Mouse (Mus musculus) hindbrain, postnatal 0 days (tissue): Measurements from ENCODE around the gene Cpne6. TPM values are rescaled to one million over a fixed set of nuclear protein-coding genes. Genes with fewer than 3 reads are reported as not detected.

Experiments
- ATAC-seq: fragments of 200-750 bp; cut with Nextera tagmentation; 2 replicates; pipeline ENCODE4 v1.8.0; 2017; ENCODE audit warnings: mild to moderate bottlenecking, moderate TSS enrichment, moderate library complexity
- DNase-seq: peaks from one replicate; pipeline ENCODE4 v3.0.0-alpha.2; 2015; ENCODE audit warnings: low spot score
- H3K27ac ChIP-seq: fragments of 300-500 bp; sonication (generic); 2 replicates; pipeline ENCODE4 v1.5.1; 2014; ENCODE audit warnings: mild to moderate bottlenecking
- H3K27me3 ChIP-seq: fragments of 300-500 bp; sonication (generic); 2 replicates; pipeline ENCODE4 v1.6.1; 2014; ENCODE audit warnings: low read length, mixed read lengths; ENCODE audit not compliant: insufficient read depth
- H3K36me3 ChIP-seq: fragments of 300-500 bp; sonication (generic); 2 replicates; pipeline ENCODE4 v1.6.1; 2014; ENCODE audit warnings: low read length, mixed read lengths; ENCODE audit not compliant: insufficient read depth
- H3K4me1 ChIP-seq: fragments of 300-500 bp; sonication (generic); 2 replicates; pipeline ENCODE4 v1.6.1; 2014; ENCODE audit warnings: antibody characterized with exemption, low read length, mixed read lengths; ENCODE audit not compliant: insufficient read depth
- H3K4me2 ChIP-seq: fragments of 300-500 bp; sonication (generic); 2 replicates; pipeline ENCODE4 v1.6.1; 2014; ENCODE audit warnings: low read depth, mild to moderate bottlenecking, low read length, moderate library complexity, mixed read lengths
- H3K4me3 ChIP-seq: fragments of 300-500 bp; sonication (generic); 2 replicates; pipeline ENCODE4 v1.5.1; 2014; ENCODE audit warnings: low read length
- H3K9ac ChIP-seq: fragments of 300-500 bp; sonication (generic); replicated peaks from 2 replicates; pipeline ENCODE4 v1.6.1; 2014; ENCODE audit warnings: mild to moderate bottlenecking, low read length, moderate library complexity, mixed read lengths
- H3K9me3 ChIP-seq: fragments of 300-500 bp; sonication (generic); 2 replicates; pipeline ENCODE4 v1.6.1; 2016; ENCODE audit warnings: low read length, mixed read lengths
- CTCF ChIP-seq: IDR thresholded peaks from 2 replicates; pipeline ENCODE4 v1.5.1; 2016; ENCODE audit warnings: antibody characterized with exemption, control low read depth, low read depth
- WGBS: fragments of 180-500 bp; shearing (Covaris S2); extraction: QIAGEN DNeasy Blood & Tissue Kit; methylation state at CpG from one replicate; pipeline ENCODE4 v1.1.7; 2014; 5-methylcytosine and 5-hydroxymethylcytosine counted together
- polyA plus RNA-seq: library from polyadenylated mRNA; unstranded; fragments of >200 nt; fragmentation: Nextera tagmentation; extraction: Ambion mirVana; gene quantifications from 2 replicates; pipeline ENCODE4 v1.2.1, GENCODE M21; 2015
- total RNA-seq: library from RNA; depleted of rRNA; stranded (reverse); fragments of >200 nt; gene quantifications from 2 replicates; pipeline ENCODE4 v1.2.3, GENCODE M21; 2014; rRNA removed

Cpne6 gene
- total RNA-seq (8.3 and 19.7 TPM in 2 replicates), polyA plus RNA-seq (25.3 and 28.0 TPM in 2 replicates)

- peak within 1 kb of the TSS; percentile 41; the same call in 1 of the 2 replicates for H3K27ac ChIP-seq
- DNase-seq (no peak), ATAC-seq (peak; percentile 52)
- H3K36me3 ChIP-seq, result peaks cover 8% of the 10 kb centered on the region; the same call in 1 of the 2 replicates
- H3K4me3 ChIP-seq, result peak within 1 kb of the TSS; percentile 2; the same call in 1 of the 2 replicates
- H3K4me1 ChIP-seq, result peaks cover 4% of the 10 kb centered on the region; the same call in 1 of the 2 replicates
- H3K4me2 ChIP-seq, result peak within 1 kb of the TSS; percentile 31
- peak within 1 kb of the TSS; percentile 28; the same call in 1 of the 2 replicates for H3K9ac ChIP-seq
- TF ChIP-seq CTCF, result no peak
- 65% methylated on average over 22 of the region's 22 CpGs for WGBS
- H3K9me3 ChIP-seq, result no peaks in the 10 kb centered on the region
- no peaks in the 10 kb centered on the region for H3K27me3 ChIP-seq
Measured at GRCm38 (mm10) chr14:55510125-55510731, at the start of gene Cpne6. Gene Cpne6 (plus strand): TSS chr14:55510445.

GRCm38 (mm10) chr14:55461757-55462156 is 48.5 kb upstream of the Cpne6 start:
- no peak for ATAC-seq
- no peaks in the 10 kb centered on the region for H3K4me1 ChIP-seq
- H3K4me3 ChIP-seq, result no peak overlapping the region
- 82% methylated on average over 4 of the region's 4 CpGs for WGBS
- no peaks in the 10 kb centered on the region for H3K36me3 ChIP-seq
- TF ChIP-seq CTCF, result no peak
- H3K27ac ChIP-seq, result no peak overlapping the region
- no peak overlapping the region for H3K4me2 ChIP-seq
- H3K27me3 ChIP-seq, result no peaks in the 10 kb centered on the region; the same call in 1 of the 2 replicates
- DNase-seq, result no peak
- no peak overlapping the region for H3K9ac ChIP-seq
- H3K9me3 ChIP-seq, result no peaks in the 10 kb centered on the region

GRCm38 (mm10) chr14:55466481-55466880 is 43.8 kb upstream of the Cpne6 start:
- Histone ChIP-seq H3K36me3 (no peaks in the 10 kb centered on the region), H3K4me2 (no peak overlapping the region), H3K4me1 (no peaks in the 10 kb centered on the region), H3K27me3 (no peaks in the 10 kb centered on the region), H3K9ac (no peak overlapping the region), H3K9me3 (no peaks in the 10 kb centered on the region), H3K27ac (no peak overlapping the region), H3K4me3 (no peak overlapping the region)
- WGBS, result 83% methylated on average over 4 of the region's 4 CpGs
- TF ChIP-seq CTCF, result no peak
- no peak for ATAC-seq
- DNase-seq, result no peak

GRCm38 (mm10) chr14:55467108-55467507 is 43.1 kb upstream of the Cpne6 start:
- no peak overlapping the region for H3K27ac ChIP-seq
- no peaks in the 10 kb centered on the region for H3K9me3 ChIP-seq
- H3K9ac ChIP-seq, result no peak overlapping the region
- DNase-seq, result no peak
- no peak overlapping the region for H3K4me3 ChIP-seq
- no peak for TF ChIP-seq CTCF
- H3K4me2 ChIP-seq, result no peak overlapping the region
- WGBS, result 86% methylated on average over 7 of the region's 7 CpGs
- H3K36me3 ChIP-seq, result no peaks in the 10 kb centered on the region
- no peaks in the 10 kb centered on the region for H3K27me3 ChIP-seq
- no peaks in the 10 kb centered on the region for H3K4me1 ChIP-seq
- ATAC-seq, result no peak

GRCm38 (mm10) chr14:55468301-55468741 is 41.9 kb upstream of the Cpne6 start:
- WGBS, result 94% methylated on average over 2 of the region's 2 CpGs
- no peaks in the 10 kb centered on the region for H3K4me1 ChIP-seq
- no peaks in the 10 kb centered on the region for H3K27me3 ChIP-seq
- no peak overlapping the region for H3K4me2 ChIP-seq
- H3K9me3 ChIP-seq, result no peaks in the 10 kb centered on the region
- no peaks in the 10 kb centered on the region for H3K36me3 ChIP-seq
- no peak overlapping the region for H3K4me3 ChIP-seq
- H3K9ac ChIP-seq, result no peak overlapping the region
- TF ChIP-seq CTCF, result no peak
- ATAC-seq (no peak), DNase-seq (no peak)
- no peak overlapping the region for H3K27ac ChIP-seq

- no peak for TF ChIP-seq CTCF
- 90% methylated on average over 2 of the region's 2 CpGs for WGBS
- no peaks in the 10 kb centered on the region for H3K9me3 ChIP-seq
- H3K9ac ChIP-seq, result no peak overlapping the region
- H3K27me3 ChIP-seq, result no peaks in the 10 kb centered on the region
- no peaks in the 10 kb centered on the region for H3K36me3 ChIP-seq
- no peaks in the 10 kb centered on the region for H3K4me1 ChIP-seq
- H3K4me3 ChIP-seq, result no peak overlapping the region
- H3K4me2 ChIP-seq, result no peak overlapping the region
- ATAC-seq (no peak), DNase-seq (no peak)
- no peak overlapping the region for H3K27ac ChIP-seq
Measured at GRCm38 (mm10) chr14:55469041-55469440, 41.2 kb upstream of the Cpne6 start.

GRCm38 (mm10) chr14:55469821-55470220 is 40.4 kb upstream of the Cpne6 start:
- Histone ChIP-seq H3K4me3 (no peak overlapping the region), H3K27me3 (no peaks in the 10 kb centered on the region), H3K36me3 (no peaks in the 10 kb centered on the region), H3K9me3 (no peaks in the 10 kb centered on the region), H3K27ac (no peak overlapping the region), H3K4me2 (no peak overlapping the region), H3K9ac (no peak overlapping the region), H3K4me1 (no peaks in the 10 kb centered on the region)
- DNase-seq (no peak), ATAC-seq (no peak)
- 89% methylated on average over 6 of the region's 6 CpGs for WGBS
- TF ChIP-seq CTCF, result no peak
